Mouse (Mus musculus) liver, adult 2 months (tissue): Measurements from ENCODE around the gene Ppard.

Source experiments
- CTCF ChIP-seq: fragments of 200-500 bp; IDR thresholded peaks from 2 replicates; pipeline ENCODE4 v1.5.1; 2011; ENCODE audit warnings: low read depth, low read length, control low read depth
- POLR2A ChIP-seq: fragments of 200-500 bp; IDR thresholded peaks from 2 replicates; pipeline ENCODE4 v1.6.1; 2011; ENCODE audit warnings: low read length, control low read depth; ENCODE audit not compliant: insufficient read depth; ENCODE audit errors: extremely low read depth

GRCm38 (mm10) chr17:28263181-28263894 lies 30.8 kb downstream of the Ppard start:
- TF ChIP-seq POLR2A = no peak
- TF ChIP-seq CTCF = no peak
